Mouse (Mus musculus) gastrocnemius, postnatal 4 days (tissue): ENCODE data around the gene Elp1. TPM values are rescaled to one million over a fixed set of nuclear protein-coding genes. Genes with fewer than 3 reads are reported as not detected.

ENCODE experiments used
- DNase-seq, 2 experiments: peaks; one replicate each; pipeline ENCODE4 v3.0.0; 2021 to 2022; ENCODE audit warnings: low spot score in 2 of 2, mixed read lengths in 2 of 2
- total RNA-seq, 2 experiments: library from RNA; stranded (reverse); gene quantifications; 2 replicates each; pipeline ENCODE4 v1.2.3; 2021

Gene Elp1
- total RNA-seq, 2 experiments from 2014 or later = 41.5 to 42.5 TPM

- DNase-seq = no peak
Measured at GRCm38 (mm10) chr4:56771065-56771464, 31.1 kb downstream of the Elp1 start.

GRCm38 (mm10) chr4:56768913-56769312 lies 33.2 kb downstream of the Elp1 start:
- no peak for DNase-seq

- no peak for DNase-seq
Measured at GRCm38 (mm10) chr4:56767861-56768284, 34.3 kb downstream of the Elp1 start.

- no peak for DNase-seq
Measured at GRCm38 (mm10) chr4:56757693-56758092, 44.4 kb downstream of the Elp1 start.

- no peak for DNase-seq
Measured at GRCm38 (mm10) chr4:56756966-56757600, 45.0 kb downstream of the Elp1 start.

- DNase-seq = no peak
Measured at GRCm38 (mm10) chr4:56756021-56756420, 46.1 kb downstream of the Elp1 start.

- DNase-seq = no peak
Measured at GRCm38 (mm10) chr4:56747456-56747855, 54.7 kb downstream of the Elp1 start.

- no peak for DNase-seq
Measured at GRCm38 (mm10) chr4:56746345-56746744, 55.8 kb downstream of the Elp1 start.

GRCm38 (mm10) chr4:56743363-56744195 lies 58.6 kb downstream of the Elp1 start, which contains the start of gene Actl7a:
Gene Actl7a, plus strand, starts transcription at chr4:56743413.
- DNase-seq = no peak

- DNase-seq = no peak
Measured at GRCm38 (mm10) chr4:56742698-56743097, 59.4 kb downstream of the Elp1 start.

- no peak for DNase-seq
Measured at GRCm38 (mm10) chr4:56741041-56741493, 61.1 kb downstream of the Elp1 start, which contains the start of gene Actl7b. Gene Actl7b, minus strand, starts transcription at chr4:56741443.

GRCm38 (mm10) chr4:56740611-56741010 lies 61.5 kb downstream of the Elp1 start:
- DNase-seq = no peak

GRCm38 (mm10) chr4:56740020-56740485 lies 62.1 kb downstream of the Elp1 start, which contains the start of gene Gm26657:
Gene Gm26657, plus strand, starts transcription at chr4:56740070.
- DNase-seq = no peak

GRCm38 (mm10) chr4:56725839-56726238 lies 76.3 kb downstream of the Elp1 start:
- no peak for DNase-seq

- DNase-seq = no peak
Measured at GRCm38 (mm10) chr4:56723237-56723636, 78.9 kb downstream of the Elp1 start.

GRCm38 (mm10) chr4:56722346-56722745 lies 79.8 kb downstream of the Elp1 start:
- no peak for DNase-seq

- peak in 1 of 2 experiments; percentile 40 for DNase-seq
Measured at GRCm38 (mm10) chr4:56721469-56721868, 80.7 kb downstream of the Elp1 start.

- no peak for DNase-seq
Measured at GRCm38 (mm10) chr4:56720403-56720802, 81.7 kb downstream of the Elp1 start.

- DNase-seq = no peak
Measured at GRCm38 (mm10) chr4:56719456-56719855, 82.7 kb downstream of the Elp1 start.

GRCm38 (mm10) chr4:56718573-56719442 lies 83.3 kb downstream of the Elp1 start:
- no peak for DNase-seq

GRCm38 (mm10) chr4:56717932-56718331 lies 84.2 kb downstream of the Elp1 start:
- no peak for DNase-seq
